In the genomic region with DNA sequence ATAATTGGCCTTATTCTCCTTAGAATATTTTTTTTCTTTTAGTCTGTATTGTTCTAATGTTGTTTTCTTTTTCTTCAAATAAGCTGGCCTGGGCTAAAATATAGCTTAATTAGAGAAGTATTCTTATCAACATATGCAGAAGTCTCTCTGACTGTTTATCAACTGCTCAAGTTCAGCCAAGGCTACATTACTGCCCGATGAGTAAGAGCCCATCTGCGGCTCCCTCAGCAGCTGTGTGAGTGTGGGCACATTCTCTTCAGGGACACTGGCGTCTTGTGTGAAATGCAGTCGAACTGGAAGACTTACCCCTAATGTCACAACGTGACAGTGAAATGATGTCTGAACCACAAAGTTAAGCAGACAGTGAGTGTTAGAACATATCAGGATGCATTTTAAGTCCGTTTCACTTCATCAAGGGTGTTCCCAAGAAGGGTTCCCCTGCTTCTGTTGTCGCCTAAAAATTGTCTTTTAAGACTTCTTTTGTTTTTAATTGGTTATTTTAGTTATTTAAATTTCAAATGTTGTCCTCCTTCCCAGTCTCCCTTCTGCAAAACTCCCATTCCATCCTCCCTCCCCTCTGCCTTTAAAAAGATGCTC, we compare ENCODE assay signal across 10 mouse cellular contexts.
DNase-seq lines count a peak whose midpoint lies in the region; ATAC-seq and TF ChIP-seq lines count a peak whose summit lies in the region.
"Had no signal": no experiment of that assay in that cellular context is flagged by ENCODE, and none has a peak within 500 bp of the region (broad histone marks: within the 10 kb centered on the region; RNA-seq: fewer than 3 reads in every experiment).

No protein-coding gene starts in this region.

- no peak for TF ChIP-seq CTCF in gastrocnemius, adult 2 months (IDR thresholded peaks at IDR 0.05)

- peaks cover 6% of the 10 kb centered on the region for H3K4me1 ChIP-seq in heart, embryonic 16.5 days (ENCODE audit: control insufficient read depth, insufficient read depth, low read length)
- peaks cover 11% of the 10 kb centered on the region for H3K4me1 ChIP-seq in limb, embryonic 10.5 days
- H3K4me1 ChIP-seq: hindbrain, embryonic 15.5 days had no signal

- peak; percentile 18 for DNase-seq in gastrocnemius, adult 2 months
- no peak for DNase-seq in gastrocnemius, postnatal 4 days (ENCODE audit: low spot score in 2 of 2)
- DNase-seq in MEL-GATA-1-ER (ENCODE audit: extremely low read depth, low read depth): peak; percentile 74
- peak; percentile 1 for DNase-seq in lung, postnatal 36 days
- DNase-seq in limb, embryonic 10.5 days (ENCODE audit: low spot score): no peak
- no peak for DNase-seq in thymus, postnatal 25 days

- H3K9ac ChIP-seq in heart, embryonic 16.5 days (ENCODE audit: low read length): no peak overlapping the region
- H3K9ac ChIP-seq: hindbrain, embryonic 15.5 days; neural tube, embryonic 15.5 days had no signal

- 32% methylated on average over 7 of the region's 7 CpGs for WGBS in heart, embryonic 16.5 days
- 80% methylated on average over 7 of the region's 7 CpGs for WGBS in limb, embryonic 10.5 days

- H3K4me2 ChIP-seq in heart, embryonic 16.5 days (ENCODE audit: low read depth, low read length): peak overlapping the region; percentile 26; the same call in 1 of the 2 replicates
- H3K4me2 ChIP-seq: hindbrain, embryonic 15.5 days; neural tube, embryonic 15.5 days had no signal

- intact Hi-C loops in gastrocnemius, adult 2 months (cut with DNase I): no loop called here

- H3K27me3 ChIP-seq in heart, embryonic 16.5 days (ENCODE audit: control insufficient read depth, insufficient read depth, low read length): no peaks in the 10 kb centered on the region
- no peaks in the 10 kb centered on the region for H3K27me3 ChIP-seq in limb, embryonic 10.5 days (ENCODE audit: low read depth, poor library complexity, severe bottlenecking)
- H3K27me3 ChIP-seq: hindbrain, embryonic 15.5 days; neural tube, embryonic 15.5 days had no signal

- no peak overlapping the region for H3K4me3 ChIP-seq in gastrocnemius, adult 2 months
- H3K4me3 ChIP-seq in heart, embryonic 16.5 days (ENCODE audit: low read length): no peak overlapping the region
- H3K4me3 ChIP-seq in limb, embryonic 10.5 days: no peak overlapping the region
- H3K4me3 ChIP-seq: hindbrain, embryonic 15.5 days; neural tube, embryonic 15.5 days had no signal

- no peak overlapping the region for H3K27ac ChIP-seq in gastrocnemius, adult 2 months
- peak overlapping the region; percentile 42 for H3K27ac ChIP-seq in heart, embryonic 16.5 days (ENCODE audit: low read length)
- no peak overlapping the region for H3K27ac ChIP-seq in limb, embryonic 10.5 days
- H3K27ac ChIP-seq: hindbrain, embryonic 15.5 days; neural tube, embryonic 15.5 days had no signal

- ATAC-seq in heart, embryonic 16.5 days (replicated peaks; ENCODE audit: extremely low read depth, insufficient read depth, low FRiP score): peak; percentile 52
- no peak for ATAC-seq in CD4-positive, CD25-positive, alpha-beta regulatory T cell, adult 4 months

- H3K9me3 ChIP-seq in heart, embryonic 16.5 days (replicated peaks; ENCODE audit: control insufficient read depth, low read length): no peaks in the 10 kb centered on the region
- no peaks in the 10 kb centered on the region for H3K9me3 ChIP-seq in limb, embryonic 10.5 days (replicated peaks)
- H3K9me3 ChIP-seq: hindbrain, embryonic 15.5 days; neural tube, embryonic 15.5 days had no signal

- no peaks in the 10 kb centered on the region for H3K36me3 ChIP-seq in heart, embryonic 16.5 days (ENCODE audit: control insufficient read depth, insufficient read depth)
- H3K36me3 ChIP-seq in limb, embryonic 10.5 days: no peaks in the 10 kb centered on the region
- H3K36me3 ChIP-seq: hindbrain, embryonic 15.5 days; neural tube, embryonic 15.5 days had no signal

Comparison
In these comparisons a context has a peak if more than half of its experiments do, and no peak if none do; other contexts are left out.
1. DNase-seq: peak in gastrocnemius, adult 2 months (single experiment), MEL-GATA-1-ER (single experiment) and lung, postnatal 36 days (single experiment); none in gastrocnemius, postnatal 4 days (0 of 2), limb, embryonic 10.5 days (single experiment) and thymus, postnatal 25 days (single experiment).